Mouse (Mus musculus) cerebellum, adult (tissue): ENCODE measurements around the gene Nckipsd.
A peak's percentile ranks its signal among the peaks of the same experiment; 100 is the strongest.

Experiments used
- ATAC-seq: cut with Nextera tagmentation; 2 replicates; pipeline ENCODE4 v1.9.2; 2017; ENCODE audit warnings: mild to moderate bottlenecking, moderate library complexity, mixed read lengths; ENCODE audit not compliant: insufficient number of reproducible peaks, low FRiP score, low TSS enrichment

Gene Nckipsd

DNA sequence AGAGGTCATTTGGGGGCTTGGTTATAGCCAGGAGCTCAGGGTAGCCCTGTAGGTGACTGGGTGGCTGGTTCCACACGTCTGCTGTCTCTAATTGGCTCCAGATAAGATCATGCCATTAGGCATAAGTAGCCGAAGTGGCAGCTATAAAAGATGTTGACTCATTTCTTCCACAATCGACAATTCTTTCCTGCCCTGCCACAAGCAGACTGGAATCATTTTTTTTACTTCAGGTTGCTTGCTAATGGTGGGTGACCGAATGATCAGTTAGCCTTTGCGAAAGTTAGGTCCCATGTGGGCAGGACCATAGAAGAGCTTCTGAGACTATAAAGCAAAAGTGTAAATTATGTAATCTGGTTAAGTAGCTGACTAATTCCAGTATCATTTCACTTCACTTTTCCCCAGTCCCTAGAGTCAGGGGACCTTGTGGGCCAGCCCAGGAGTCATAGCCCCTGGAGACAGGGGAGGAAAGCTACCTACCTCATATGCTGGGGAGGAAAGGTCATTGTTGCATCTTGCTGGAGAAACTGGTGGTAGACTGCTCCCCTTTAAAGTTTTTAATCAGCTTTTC lies 9.6 kb upstream of the Nckipsd start:
- no peak for ATAC-seq

DNA sequence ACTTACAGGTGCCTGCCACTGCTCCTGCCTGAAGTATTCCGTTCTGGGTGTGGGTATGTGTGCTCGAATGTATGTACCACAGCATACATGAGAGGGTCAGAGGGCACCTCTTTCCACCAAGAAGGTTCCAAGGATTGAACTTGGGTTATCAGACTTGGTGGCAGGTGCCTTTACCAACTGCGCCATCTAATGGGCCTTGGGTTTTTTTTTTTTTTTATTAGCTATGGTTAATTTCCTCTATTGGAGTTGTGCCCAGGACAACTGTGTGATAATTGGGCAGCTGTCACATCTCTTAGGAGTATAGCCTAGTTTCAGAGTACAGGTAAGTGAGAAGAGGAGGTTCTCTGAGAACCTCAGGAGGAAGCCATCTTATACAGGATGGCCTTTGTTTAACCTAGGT lies 8.6 kb upstream of the Nckipsd start:
- ATAC-seq = no peak

DNA sequence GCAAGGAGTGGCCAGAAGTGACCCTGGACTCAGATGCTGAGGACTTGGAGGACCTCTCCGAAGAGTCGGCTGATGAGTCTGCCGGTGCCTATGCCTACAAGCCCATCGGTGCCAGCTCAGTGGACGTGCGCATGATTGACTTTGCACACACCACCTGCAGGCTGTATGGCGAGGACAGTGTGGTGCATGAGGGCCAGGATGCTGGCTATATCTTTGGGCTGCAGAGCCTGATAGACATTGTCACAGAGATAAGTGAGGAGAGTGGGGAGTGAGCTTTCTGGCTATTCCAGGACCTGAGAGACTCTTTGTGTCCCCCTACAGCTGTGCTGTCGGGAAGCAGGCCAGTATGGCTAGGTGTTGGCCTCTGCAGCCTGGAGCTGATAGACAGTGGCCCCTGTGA lies 2.4 kb upstream of the Nckipsd start:
- ATAC-seq = no peak

DNA sequence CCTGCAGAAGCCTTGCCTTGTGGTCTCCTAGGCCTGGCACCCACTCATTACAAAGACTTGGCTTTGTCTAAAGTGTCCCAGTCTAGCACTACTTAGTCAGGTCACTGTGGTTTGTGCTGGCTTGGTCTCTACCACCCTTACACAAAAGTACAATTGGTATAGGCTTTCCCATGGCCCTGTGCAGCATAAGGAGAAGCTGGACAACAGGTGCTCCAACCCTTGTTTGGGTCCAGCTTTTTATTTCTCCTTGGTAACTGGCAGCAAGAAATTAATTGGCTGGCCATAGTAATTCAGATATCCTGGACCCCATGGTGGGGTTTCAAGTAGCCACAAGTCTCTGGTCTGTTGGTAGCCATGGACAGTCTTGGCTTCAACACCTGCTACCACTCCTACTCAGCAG lies 1.8 kb upstream of the Nckipsd start:
- ATAC-seq = no peak

DNA sequence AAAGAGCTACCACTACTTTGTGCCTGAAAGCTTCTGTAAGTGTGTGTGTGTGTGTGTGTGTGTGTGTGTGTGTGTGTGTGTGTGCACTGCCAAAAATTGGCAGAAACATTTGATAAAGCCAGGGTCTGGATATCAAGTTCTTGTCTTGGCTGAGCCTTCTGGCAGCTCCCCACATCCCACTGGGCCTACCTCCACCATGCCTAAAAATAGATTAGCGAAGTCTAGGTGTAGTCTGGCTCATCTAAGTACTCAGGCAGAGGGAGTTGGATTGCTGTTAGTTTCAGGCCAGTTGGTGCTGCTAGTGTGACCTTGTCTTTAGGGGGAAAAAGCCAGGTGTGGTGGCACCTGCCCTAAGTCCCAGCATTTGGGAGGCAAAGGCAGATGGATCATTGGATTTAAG lies 1.3 kb upstream of the Nckipsd start:
- ATAC-seq = no peak

DNA sequence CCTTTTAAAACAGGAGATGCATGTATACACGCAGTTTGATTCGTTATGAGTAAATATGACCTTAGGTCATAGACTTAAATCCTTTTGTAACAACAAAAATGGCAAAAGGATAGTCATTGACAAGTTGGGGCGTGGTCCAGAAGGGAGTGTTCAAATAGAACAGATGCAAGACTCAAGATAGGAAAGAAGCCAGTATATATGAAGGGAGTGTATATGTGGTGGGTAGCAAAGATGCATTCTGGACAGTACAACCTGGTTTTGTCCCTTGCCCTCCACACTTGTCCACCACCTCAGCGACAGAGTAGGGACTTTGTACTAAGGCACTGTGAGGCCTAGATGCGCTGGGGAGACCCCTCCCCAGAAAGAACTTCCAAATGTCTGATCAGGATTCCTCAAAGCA lies 494 bp upstream of the Nckipsd start:
- no peak for ATAC-seq

DNA sequence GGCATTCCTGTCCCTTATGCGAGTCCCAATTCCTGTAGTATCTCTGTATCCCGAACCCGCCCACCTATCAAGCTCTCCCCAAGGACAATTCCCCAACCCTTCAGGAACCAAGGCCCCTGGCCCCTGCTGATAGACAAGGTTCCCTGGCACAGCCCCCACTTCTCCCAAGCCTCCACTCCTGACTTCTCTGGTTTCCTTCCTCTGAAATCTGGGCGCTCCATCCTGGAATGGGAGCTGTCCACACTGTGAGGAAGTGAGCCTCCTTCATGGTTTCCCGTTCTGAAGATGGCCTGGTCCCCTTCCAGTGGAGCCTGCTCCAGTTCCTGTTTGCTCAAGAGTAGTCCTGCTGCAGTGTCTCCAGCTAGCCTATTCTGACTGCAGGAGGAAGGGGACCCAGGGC lies 1.0 kb downstream of the Nckipsd start:
- ATAC-seq = no peak

DNA sequence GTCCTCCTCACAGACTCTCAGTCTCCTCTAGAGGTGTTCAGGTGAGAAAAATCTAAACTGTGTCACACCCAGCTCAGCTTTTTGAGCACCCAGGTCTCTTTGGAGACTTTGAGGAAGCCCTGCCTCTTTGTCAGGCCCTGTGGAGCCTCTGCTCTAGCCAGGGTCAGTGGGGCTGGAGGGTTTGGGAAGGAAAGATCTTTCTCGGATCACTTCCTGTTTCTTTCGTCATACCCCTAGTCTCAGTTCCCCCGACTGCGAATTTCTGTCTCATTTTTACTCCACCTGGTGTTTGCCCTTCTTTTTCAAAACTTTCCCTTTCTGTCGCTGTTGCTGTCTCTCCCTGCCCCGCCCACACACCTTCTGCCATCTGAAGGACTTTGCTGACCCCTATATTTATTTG lies 1.6 kb downstream of the Nckipsd start:
- ATAC-seq = no peak

DNA sequence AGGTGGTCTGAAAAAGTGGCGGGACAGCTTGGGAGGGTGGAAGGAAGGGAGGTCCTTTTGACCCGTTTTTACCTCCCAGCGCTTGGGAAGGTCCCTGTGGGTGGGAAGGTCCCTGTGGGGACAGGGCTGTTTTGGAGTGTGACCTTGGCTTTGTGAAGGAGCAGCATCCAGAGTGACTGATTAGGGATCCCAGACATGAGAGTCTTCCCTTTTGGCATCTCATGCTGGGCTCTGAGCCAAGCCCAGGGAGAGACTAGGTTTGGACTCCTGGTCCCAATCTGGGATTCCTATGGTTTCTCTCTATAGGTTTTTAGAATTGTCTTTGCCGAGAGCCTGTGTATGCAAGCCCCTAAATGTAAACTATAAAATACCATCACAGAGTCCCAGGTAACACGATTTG lies 2.3 kb downstream of the Nckipsd start:
- no peak for ATAC-seq

DNA sequence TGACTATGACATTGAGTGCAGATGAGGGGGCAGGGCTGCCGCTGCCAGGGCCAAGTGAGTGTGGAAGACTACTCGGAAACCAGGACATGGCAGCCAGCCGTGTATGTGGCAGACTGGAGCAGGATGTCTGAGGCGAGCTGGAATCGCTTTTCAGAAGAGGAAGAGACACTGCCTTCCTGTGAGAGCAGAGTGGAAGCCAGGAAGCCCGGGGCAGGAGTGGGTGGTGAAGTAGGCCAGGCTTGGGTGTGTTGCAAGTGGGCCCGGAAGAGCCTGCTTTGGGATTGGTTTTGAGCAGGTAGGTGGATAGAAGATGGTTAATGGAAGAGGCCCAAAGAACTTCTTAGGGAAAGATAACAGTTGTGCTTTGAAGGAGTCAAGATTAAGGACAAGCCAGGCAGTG lies 7.4 kb downstream of the Nckipsd start:
- ATAC-seq = no peak

DNA sequence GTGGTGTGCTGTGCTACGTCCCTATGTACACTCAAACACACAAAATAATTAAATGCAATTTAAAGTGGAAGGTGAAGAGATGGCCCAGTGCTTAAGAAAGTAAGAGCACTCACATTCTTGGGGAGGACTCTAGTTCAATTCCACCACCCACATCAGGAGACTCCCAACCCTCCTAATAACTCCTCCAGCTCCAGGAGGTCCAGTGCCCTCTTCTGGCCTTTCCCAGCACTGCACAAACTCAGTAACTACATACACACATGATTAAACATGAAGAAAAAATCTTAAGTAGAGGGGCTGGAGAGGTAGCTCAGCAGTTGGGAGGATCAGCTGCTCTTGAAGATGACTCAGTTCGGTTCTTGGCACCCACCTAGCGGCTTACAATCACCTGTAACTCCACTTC lies 11.3 kb downstream of the Nckipsd start:
- ATAC-seq = no peak

DNA sequence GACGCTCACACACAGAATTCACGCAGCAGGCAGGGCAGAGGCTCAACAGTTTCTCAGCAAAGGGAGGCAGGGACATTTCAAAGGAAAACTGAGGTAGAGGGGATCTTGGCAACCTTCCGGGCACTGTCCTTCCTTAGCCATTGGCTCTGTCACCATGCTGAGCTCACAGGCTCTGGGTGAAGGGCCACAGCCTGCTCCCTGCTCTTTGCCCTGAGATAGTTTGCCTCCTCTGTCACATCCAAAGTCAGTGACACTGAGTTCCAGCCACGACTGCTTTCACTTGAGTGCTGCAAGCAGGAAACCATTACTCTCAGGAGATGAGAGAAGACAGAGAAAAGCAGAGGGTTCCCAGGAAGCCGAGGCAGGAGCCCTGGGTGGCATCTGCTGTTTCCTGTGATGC lies 11.9 kb downstream of the Nckipsd start:
- no peak for ATAC-seq

DNA sequence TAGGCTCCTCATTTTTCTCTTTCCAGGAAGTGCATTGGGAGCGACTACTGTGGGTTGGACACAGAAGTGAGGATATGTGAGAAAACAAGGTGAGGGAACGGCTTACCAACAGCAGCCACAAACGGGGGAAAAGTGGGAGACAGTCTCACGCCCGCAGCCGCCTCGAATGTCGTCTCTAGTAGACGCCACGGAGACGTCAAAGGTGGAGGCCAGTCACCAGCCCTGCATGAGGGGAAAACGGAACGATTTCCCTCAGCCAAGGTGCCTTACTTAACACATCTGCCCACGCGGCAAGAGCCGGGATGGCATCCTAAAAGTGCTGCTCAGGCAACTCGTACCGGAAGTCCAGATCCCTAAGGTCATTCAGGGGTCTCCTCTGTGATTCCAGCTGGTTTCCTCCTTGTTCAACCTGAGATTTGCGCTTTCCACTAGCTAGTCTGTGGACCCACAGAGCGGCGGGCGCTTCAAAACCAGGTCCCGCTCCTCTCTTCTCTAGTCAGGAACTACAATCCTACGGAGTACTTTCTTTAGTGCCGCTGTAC lies 16.0 kb downstream of the Nckipsd start:
- no peak for ATAC-seq

DNA sequence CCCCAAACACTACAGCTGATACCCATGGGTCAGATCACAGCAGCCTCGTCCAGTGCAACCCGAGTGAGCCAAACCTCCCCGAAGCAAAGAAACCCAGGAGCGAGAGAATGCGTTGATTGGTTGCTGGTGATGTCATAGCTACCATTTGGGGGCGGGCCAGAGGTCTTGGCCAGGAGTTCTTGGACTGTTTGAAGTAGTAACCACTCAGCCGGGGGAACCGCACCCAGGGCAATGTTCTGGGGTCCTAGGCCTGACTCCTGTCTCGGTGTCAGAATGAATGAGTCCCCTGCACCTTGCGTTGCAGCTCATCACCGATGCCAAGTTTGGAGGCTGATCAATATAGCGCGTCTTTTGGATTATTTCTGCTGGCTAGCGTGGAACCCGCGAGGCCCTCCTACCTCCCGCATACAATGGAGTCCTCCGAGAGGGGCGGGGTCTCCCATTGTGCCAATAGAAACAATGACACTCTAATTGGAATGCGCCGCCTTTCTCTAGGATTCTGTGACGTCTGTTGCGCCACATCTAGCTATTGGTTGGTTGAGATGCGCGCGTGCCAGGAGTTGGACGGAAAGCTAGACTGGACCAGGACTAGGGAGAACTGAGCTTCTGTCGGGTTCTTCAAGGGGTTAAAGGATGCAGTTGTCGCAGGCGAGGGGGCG lies 16.7 kb downstream of the Nckipsd start:
- peak; percentile 84 for ATAC-seq

DNA sequence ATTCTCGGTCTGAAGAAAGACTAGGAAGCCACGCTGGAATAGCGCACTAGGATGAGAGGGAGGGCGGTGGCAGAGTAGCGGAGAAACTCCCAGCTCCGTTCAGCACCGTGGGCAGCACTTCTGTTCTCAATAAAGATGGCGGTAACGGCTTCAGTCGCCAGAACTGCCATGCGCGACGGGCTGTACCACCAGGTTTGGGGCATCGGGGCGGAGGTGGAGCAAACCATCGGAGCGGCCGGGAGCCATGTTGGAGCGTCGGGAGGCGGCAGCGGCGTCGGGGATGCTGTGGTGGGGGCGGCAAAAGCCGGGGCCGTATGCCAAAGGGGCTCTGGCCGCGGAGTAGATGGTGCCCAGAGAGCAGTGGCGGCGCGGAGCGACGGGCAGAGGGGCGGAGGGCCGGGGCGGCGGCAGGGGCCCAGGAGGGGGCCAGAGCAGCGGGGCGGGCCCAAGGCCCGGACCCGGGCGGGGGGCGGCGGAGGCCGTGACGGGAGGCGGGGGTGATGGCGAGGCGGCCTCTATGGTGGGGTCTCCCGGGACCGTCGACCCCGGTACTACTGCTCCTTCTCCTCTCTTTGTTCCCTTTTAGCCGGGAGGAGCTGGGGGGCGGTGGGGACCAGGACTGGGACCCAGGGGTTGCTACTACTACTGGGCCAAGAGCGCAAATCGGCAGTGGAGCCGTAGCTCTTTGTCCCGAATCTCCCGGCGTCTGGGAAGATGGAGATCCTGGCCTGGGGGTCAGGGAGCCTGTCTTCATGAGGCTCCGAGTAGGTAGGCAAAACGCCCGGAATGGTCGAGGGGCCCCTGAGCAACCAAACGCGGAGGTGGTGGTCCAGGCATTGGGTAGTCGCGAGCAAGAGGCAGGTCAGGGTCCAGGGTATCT lies 17.9 kb downstream of the Nckipsd start, which contains the start of gene Celsr3:
Gene Celsr3 (plus strand): TSS at position 501 of the 880 bp plus-strand sequence.
- ATAC-seq = peak; percentile 56

DNA sequence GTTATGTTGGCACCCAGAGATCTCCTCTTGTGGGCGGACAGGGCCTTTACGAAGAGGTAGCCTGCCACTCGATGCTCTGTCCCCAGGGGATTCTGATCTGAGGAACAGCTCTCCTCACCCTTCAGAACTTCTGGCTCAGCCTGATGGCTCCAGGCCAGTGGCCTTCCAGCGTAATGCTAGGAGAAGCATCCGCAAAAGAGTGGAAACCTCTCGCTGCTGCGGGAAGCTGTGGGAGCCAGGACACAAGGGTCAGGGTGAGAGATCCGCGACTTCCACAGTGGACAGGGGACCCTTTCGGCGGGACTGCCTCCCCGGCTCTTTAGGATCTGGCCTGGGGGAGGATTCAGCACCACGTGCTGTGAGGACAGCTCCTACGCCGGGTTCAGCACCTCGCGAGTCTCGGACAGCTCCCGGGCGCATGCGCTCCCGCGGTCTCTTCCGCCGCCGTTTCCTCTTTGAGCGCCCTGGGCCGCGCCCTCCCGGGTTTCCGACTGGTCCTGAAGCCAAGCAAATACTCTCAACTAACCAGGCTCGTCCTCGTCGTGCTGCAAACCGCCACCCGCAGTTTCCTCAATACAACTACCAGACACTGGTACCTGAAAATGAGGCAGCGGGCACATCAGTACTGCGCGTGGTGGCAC lies 18.7 kb downstream of the Nckipsd start:
- ATAC-seq = no peak

DNA sequence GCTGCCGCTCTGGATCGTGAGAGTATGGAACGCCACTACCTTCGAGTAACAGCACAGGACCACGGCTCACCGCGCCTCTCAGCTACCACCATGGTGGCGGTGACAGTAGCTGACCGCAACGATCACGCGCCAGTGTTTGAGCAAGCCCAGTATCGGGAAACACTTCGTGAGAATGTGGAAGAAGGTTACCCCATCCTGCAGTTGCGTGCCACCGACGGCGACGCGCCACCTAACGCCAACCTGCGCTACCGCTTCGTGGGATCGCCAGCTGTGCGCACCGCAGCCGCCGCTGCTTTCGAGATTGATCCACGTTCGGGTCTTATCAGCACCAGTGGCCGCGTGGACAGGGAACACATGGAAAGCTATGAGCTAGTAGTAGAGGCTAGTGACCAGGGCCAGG lies 19.3 kb downstream of the Nckipsd start:
- no peak for ATAC-seq

DNA sequence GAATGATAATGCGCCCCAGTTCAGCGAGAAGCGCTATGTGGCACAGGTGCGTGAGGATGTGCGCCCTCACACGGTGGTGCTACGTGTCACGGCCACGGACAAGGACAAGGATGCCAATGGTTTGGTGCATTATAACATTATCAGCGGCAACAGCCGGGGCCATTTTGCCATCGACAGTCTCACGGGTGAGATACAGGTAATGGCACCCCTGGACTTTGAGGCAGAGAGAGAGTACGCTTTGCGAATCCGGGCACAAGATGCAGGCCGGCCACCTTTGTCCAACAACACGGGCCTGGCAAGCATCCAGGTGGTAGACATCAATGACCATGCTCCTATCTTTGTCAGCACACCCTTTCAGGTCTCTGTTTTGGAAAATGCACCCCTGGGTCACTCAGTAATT lies 19.7 kb downstream of the Nckipsd start:
- no peak for ATAC-seq

DNA sequence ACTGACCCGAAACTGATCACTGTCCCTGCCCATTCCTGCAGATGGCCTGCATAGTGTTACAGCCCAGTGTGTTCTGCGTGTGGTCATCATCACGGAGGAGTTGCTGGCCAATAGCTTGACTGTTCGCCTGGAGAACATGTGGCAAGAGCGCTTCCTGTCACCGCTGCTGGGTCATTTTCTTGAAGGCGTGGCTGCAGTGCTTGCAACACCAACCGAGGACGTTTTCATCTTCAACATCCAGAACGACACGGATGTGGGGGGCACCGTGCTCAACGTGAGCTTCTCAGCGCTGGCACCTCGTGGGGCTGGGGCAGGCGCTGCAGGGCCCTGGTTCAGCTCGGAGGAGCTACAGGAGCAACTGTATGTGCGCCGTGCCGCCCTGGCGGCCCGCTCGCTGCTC lies 23.5 kb downstream of the Nckipsd start:
- ATAC-seq = no peak

DNA sequence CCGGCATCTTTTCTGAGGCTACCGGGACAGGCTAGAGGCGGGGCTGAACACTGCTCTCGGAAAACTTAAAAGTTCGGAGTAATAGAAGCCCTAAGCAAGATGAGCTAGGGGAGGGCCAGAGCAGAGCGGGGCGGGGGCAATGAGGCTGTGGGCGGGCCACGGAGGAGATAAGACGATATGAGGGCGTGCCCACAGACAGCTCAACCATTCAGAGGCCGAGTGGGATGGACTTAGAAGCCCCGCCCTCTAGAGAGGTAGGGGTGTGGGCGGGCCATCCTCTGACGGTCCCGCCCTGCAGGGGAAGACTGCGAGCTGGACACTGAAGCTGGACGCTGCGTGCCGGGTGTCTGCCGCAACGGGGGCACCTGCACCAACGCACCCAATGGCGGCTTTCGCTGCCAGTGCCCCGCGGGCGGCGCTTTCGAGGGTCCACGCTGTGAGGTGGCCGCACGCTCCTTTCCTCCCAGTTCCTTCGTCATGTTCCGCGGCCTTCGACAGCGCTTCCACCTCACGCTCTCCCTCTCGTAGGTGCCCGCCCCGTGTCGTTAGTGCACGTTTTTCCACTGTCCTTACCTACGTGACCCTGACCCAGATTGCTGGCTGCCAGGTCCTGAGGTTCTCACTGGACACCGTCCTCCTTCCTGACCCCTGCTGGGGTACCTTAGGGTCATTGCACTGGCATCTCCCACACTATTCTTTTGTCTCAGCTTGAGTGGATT lies 24.4 kb downstream of the Nckipsd start:
- ATAC-seq = peak; percentile 66; the same call in 1 of the 2 replicates
